Mouse (Mus musculus): Measurements from ENCODE around the gene Snd1.

DNA sequence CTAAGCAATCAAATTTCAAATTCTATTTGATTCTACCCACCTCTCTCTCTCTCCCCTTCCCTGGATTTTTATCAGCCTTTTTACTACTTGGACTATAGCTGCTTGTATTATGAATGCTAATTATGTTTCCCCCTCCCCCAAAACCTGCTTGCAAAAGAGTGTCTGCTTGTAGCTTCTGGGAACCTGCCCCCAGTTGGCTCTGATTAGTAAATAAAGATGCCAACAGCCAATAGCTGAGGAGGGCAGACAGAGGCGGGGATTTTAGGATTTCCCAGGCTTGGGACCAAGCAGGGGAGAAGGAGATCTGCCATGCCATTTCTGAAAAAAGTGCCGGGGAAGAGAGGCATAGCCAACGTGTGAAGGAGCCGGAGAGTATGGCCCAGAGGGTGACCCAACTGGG is 495.8 kb downstream of the Snd1 start:
- no peak for TF ChIP-seq ZMIZ1 (IDR thresholded peaks at IDR 0.05; ENCODE audit: low read depth, low read length)
- no peak for TF ChIP-seq ZC3H11A (IDR thresholded peaks at IDR 0.05; ENCODE audit: low read depth, low read length)
- no peak for TF ChIP-seq MAX (IDR thresholded peaks at IDR 0.05; ENCODE audit: low read length)
- TF ChIP-seq CTCF (conservative IDR thresholded peaks at IDR 0.05 in 1 of 2, IDR thresholded peaks at IDR 0.05 in 1 of 2; ENCODE audit: low read depth in 2 of 2, low read length in 2 of 2) = no peak
- no peak for TF ChIP-seq POLR2A (IDR thresholded peaks at IDR 0.05; ENCODE audit: low read depth, low read length)
- no peak for TF ChIP-seq BHLHE40 (IDR thresholded peaks at IDR 0.05; ENCODE audit: low read depth, low read length)
- no peak for TF ChIP-seq CHD2 (IDR thresholded peaks at IDR 0.05; ENCODE audit: low read length)
- TF ChIP-seq ZNF384 (IDR thresholded peaks at IDR 0.05; ENCODE audit: low read depth, low read length) = no peak
- TF ChIP-seq POLR2AphosphoS2 (IDR thresholded peaks at IDR 0.05; ENCODE audit: low read depth, low read length) = no peak
- no peak for TF ChIP-seq MAFK (IDR thresholded peaks at IDR 0.05; ENCODE audit: insufficient replicate concordance, low read length)
- no peak for TF ChIP-seq HCFC1 (IDR thresholded peaks at IDR 0.05; ENCODE audit: low read depth, low read length)
- TF ChIP-seq RCOR1 (conservative IDR thresholded peaks at IDR 0.05; ENCODE audit: low read depth, low read length) = no peak
